Mouse (Mus musculus) midbrain, embryonic 16.5 days (tissue): Measurements from ENCODE around the gene Olfr131. TPM values are rescaled to one million over a fixed set of nuclear protein-coding genes. Genes with fewer than 3 reads are reported as not detected.
"Not testable (repeated sequence)": the region's sequence is repeated elsewhere in the genome, so short reads cannot be mapped to it uniquely, and the experiment has no call there.

Experiments used
- ATAC-seq: fragments of 200-750 bp; cut with Nextera tagmentation; 2 replicates; pipeline ENCODE4 v1.8.0; 2017; ENCODE audit warnings: moderate TSS enrichment
- H3K27ac ChIP-seq: fragments of 300-500 bp; sonication (generic); 2 replicates; pipeline ENCODE4 v1.5.1; 2014; ENCODE audit warnings: mild to moderate bottlenecking, low read length, mixed read lengths
- H3K27me3 ChIP-seq: fragments of 300-500 bp; sonication (generic); 2 replicates; pipeline ENCODE4 v1.6.1; 2014; ENCODE audit warnings: low read depth, low read length, mixed read lengths; ENCODE audit not compliant: control insufficient read depth, insufficient read depth
- H3K36me3 ChIP-seq: fragments of 300-500 bp; sonication (generic); 2 replicates; pipeline ENCODE4 v1.6.1; 2014; ENCODE audit warnings: mild to moderate bottlenecking, low read length, moderate library complexity, mixed read lengths; ENCODE audit not compliant: control insufficient read depth, insufficient read depth
- H3K4me1 ChIP-seq: fragments of 300-500 bp; sonication (generic); 2 replicates; pipeline ENCODE4 v1.6.1; 2014; ENCODE audit warnings: mild to moderate bottlenecking, low read length, mixed read lengths; ENCODE audit not compliant: control insufficient read depth, insufficient read depth
- H3K4me2 ChIP-seq: fragments of 300-500 bp; sonication (generic); 2 replicates; pipeline ENCODE4 v1.6.1; 2014; ENCODE audit warnings: mild to moderate bottlenecking, low read length, mixed read lengths
- H3K4me3 ChIP-seq: fragments of 300-500 bp; sonication (generic); 2 replicates; pipeline ENCODE4 v1.5.1; 2014; ENCODE audit warnings: low read depth, mild to moderate bottlenecking, low read length, moderate library complexity, mixed read lengths
- H3K9ac ChIP-seq: fragments of 300-500 bp; sonication (generic); 2 replicates; pipeline ENCODE4 v1.6.1; 2014; ENCODE audit warnings: low read depth, low read length, mixed read lengths
- H3K9me3 ChIP-seq: fragments of 300-500 bp; sonication (generic); replicated peaks from 2 replicates; pipeline ENCODE4 v1.6.1; 2014; ENCODE audit warnings: mild to moderate bottlenecking, low read length, mixed read lengths; ENCODE audit not compliant: control insufficient read depth, poor library complexity, severe bottlenecking
- WGBS: fragments of 180-500 bp; shearing (Covaris S2); extraction: QIAGEN DNeasy Blood & Tissue Kit; methylation state at CpG from one replicate; pipeline ENCODE4 v1.1.7; 2014; 5-methylcytosine and 5-hydroxymethylcytosine counted together
- polyA plus RNA-seq: library from polyadenylated mRNA; unstranded; fragments of >200 nt; fragmentation: Nextera tagmentation; extraction: Ambion mirVana; gene quantifications from 2 replicates; pipeline ENCODE4 v1.2.1, GENCODE M21; 2015

Gene Olfr131
- not detected in 2 replicates for polyA plus RNA-seq

DNA sequence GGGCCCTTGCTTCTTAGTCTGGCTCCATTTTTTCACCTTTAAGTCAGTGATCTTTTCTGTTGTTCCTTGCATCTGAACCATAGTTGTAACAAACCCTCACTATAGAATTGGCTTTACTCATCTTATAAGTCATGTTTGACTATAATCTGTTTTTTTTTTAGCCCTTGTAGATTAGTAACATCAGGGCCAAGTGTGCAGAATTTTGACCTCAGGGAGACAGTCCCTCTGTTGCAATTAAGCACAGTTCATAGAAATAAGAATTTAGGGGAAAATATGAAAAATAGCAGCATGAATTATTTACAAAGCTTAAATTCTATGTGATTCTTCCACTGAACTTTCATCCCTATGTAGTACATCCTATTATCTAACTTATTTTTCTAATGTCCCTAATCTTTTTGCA, at the start of gene Olfr131:
TSS of gene Olfr131 (minus strand) at position 101 of the 400 bp plus-strand sequence.
- H3K27ac ChIP-seq: no peak within 1 kb of the TSS
- no peak for ATAC-seq
- H3K4me3 ChIP-seq: no peak within 1 kb of the TSS

DNA sequence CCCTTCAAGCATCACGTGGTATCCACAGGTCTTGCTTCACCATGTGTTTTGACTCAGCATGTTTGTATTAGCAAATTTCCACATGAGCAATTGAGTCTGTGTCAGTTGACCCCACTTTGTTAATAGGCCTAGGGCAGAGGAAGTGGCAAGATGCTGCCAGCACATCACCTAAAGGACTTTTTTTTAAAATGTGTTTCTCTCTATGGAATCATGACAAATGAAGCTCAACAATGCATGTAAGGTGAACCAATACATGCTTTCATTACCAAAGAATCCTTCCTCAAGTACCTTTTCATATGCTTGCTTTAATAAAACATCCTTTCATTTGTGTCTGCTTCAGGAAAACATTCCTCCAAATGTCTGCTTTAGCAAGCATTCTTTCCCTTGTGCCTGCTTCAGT, 45.9 kb upstream of the Olfr131 start, which contains the start of gene Olfr132:
TSS of gene Olfr132 (minus strand) at position 101 of the 400 bp plus-strand sequence.
- H3K4me2 ChIP-seq: no peak within 1 kb of the TSS
- H3K36me3 ChIP-seq: no peaks in the 10 kb centered on the region
- no peak within 1 kb of the TSS for H3K9ac ChIP-seq
- H3K9me3 ChIP-seq: no peaks in the 10 kb centered on the region
- no peak within 1 kb of the TSS for H3K4me3 ChIP-seq
- no peaks in the 10 kb centered on the region for H3K27me3 ChIP-seq
- no peak within 1 kb of the TSS for H3K27ac ChIP-seq
- no peaks in the 10 kb centered on the region for H3K4me1 ChIP-seq
- 68% methylated on average over 1 of the region's 1 CpGs for WGBS
- ATAC-seq: no peak

More for the DNA sequence above, at the start of gene Olfr131:
- H3K27me3 ChIP-seq: no peaks in the 10 kb centered on the region
- no peaks in the 10 kb centered on the region for H3K36me3 ChIP-seq
- no peaks in the 10 kb centered on the region for H3K4me1 ChIP-seq
- no peak within 1 kb of the TSS for H3K4me2 ChIP-seq
- no peaks in the 10 kb centered on the region for H3K9me3 ChIP-seq
- no peak within 1 kb of the TSS for H3K9ac ChIP-seq

GRCm38 (mm10) chr17:38125371-38125770, 36.9 kb upstream of the Olfr131 start:
- not testable (repeated sequence) for H3K4me3 ChIP-seq, H3K36me3 ChIP-seq, H3K27ac ChIP-seq, H3K4me1 ChIP-seq, H3K4me2 ChIP-seq, H3K27me3 ChIP-seq, H3K9me3 ChIP-seq, ATAC-seq, H3K9ac ChIP-seq
- WGBS: 58% methylated on average over 3 of the region's 3 CpGs

DNA sequence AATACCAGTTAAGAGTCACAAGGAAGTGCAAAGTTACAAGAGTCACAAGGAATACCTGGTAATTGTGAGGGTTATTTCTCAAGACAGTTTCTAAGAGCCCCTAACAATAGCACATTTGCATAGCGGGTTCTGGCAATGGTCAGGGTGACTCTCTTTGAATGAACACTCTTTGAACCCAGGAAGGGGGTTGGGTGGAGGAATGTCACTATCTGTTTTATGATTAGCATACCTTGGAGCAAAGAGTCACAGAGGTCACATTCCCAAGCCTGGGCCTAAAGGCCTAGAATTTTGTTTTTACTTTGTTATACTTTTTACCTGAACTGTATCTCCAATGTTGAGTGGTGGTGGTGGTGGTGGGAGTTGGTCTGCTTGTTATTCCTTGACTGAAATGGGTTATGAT, 35.7 kb upstream of the Olfr131 start:
- H3K9ac ChIP-seq, H3K36me3 ChIP-seq, H3K27me3 ChIP-seq, H3K9me3 ChIP-seq, H3K4me2 ChIP-seq, H3K4me1 ChIP-seq, ATAC-seq, H3K27ac ChIP-seq, H3K4me3 ChIP-seq: not testable (repeated sequence)
- WGBS: 86% methylated on average over 1 of the region's 1 CpGs

DNA sequence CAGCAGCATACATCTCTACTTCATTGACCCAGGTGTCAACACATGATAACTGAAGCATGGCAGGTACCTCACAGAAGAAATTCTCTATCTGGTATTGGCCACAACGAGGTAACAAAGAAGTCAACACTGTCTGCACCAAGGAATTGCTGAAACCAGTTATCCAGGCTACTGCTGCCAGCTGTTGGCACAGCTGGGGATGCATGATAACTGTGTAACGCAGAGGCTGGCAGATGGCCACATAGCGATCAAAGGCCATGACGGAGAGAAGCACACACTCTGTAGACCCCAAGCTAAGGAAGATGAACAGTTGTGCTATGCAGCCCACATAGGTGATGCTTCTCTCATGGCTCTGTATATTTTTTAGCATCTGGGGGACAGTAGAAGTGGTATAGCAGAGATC, 6.1 kb downstream of the Olfr131 start:
- Histone ChIP-seq H3K4me3 (no peak overlapping the region), H3K4me2 (no peak overlapping the region), H3K27me3 (no peaks in the 10 kb centered on the region), H3K36me3 (no peaks in the 10 kb centered on the region), H3K9me3 (0 out of 2 replicates have a peak, but pooled peaks cover 2% of the 10 kb centered on the region), H3K27ac (no peak overlapping the region), H3K9ac (no peak overlapping the region), H3K4me1 (no peaks in the 10 kb centered on the region)
- ATAC-seq: no peak
- 94% methylated on average over 4 of the region's 4 CpGs for WGBS

GRCm38 (mm10) chr17:38063621-38064020, 24.9 kb downstream of the Olfr131 start, which contains the start of gene Olfr130:
Gene Olfr130, plus strand, starts transcription at chr17:38063921.
- no peak within 1 kb of the TSS for H3K4me2 ChIP-seq
- 82% methylated on average over 1 of the region's 1 CpGs for WGBS
- H3K4me3 ChIP-seq: no peak within 1 kb of the TSS
- H3K27me3 ChIP-seq: no peaks in the 10 kb centered on the region
- H3K36me3 ChIP-seq: no peaks in the 10 kb centered on the region
- no peak within 1 kb of the TSS for H3K9ac ChIP-seq
- no peak within 1 kb of the TSS for H3K27ac ChIP-seq
- H3K4me1 ChIP-seq: no peaks in the 10 kb centered on the region
- H3K9me3 ChIP-seq: no peaks in the 10 kb centered on the region
- ATAC-seq: no peak

- Histone ChIP-seq H3K9ac (no peak within 1 kb of the TSS), H3K4me3 (no peak within 1 kb of the TSS), H3K4me1 (no peaks in the 10 kb centered on the region), H3K36me3 (no peaks in the 10 kb centered on the region), H3K4me2 (no peak within 1 kb of the TSS), H3K9me3 (no peaks in the 10 kb centered on the region), H3K27ac (no peak within 1 kb of the TSS), H3K27me3 (no peaks in the 10 kb centered on the region)
- ATAC-seq: no peak
- WGBS: 74% methylated on average over 1 of the region's 1 CpGs
Observed at GRCm38 (mm10) chr17:38059979-38060378, 28.5 kb downstream of the Olfr131 start, which contains the start of gene Olfr129. Gene Olfr129, minus strand, starts transcription at chr17:38060079.

Other genes starting within 250 kb of the Olfr131 start
- not detected in 2 replicates for gene Olfr126, start 241.2 kb downstream of the Olfr131 start, polyA plus RNA-seq
- not detected in 2 replicates for gene Olfr127, start 188.3 kb downstream of the Olfr131 start, polyA plus RNA-seq
- gene Olfr128, start 168.1 kb downstream of the Olfr131 start, polyA plus RNA-seq: not detected in 2 replicates
- not detected in 2 replicates for gene Olfr761, start 135.6 kb downstream of the Olfr131 start, polyA plus RNA-seq
- gene Olfr129, start 28.6 kb downstream of the Olfr131 start, polyA plus RNA-seq: not detected in 2 replicates
- not detected in 2 replicates for gene Olfr130, start 24.8 kb downstream of the Olfr131 start, polyA plus RNA-seq
- not detected in 2 replicates for gene Olfr132, start 45.8 kb upstream of the Olfr131 start, polyA plus RNA-seq
- not detected in 2 replicates for gene Olfr133, start 56.6 kb upstream of the Olfr131 start, polyA plus RNA-seq
- not detected in 2 replicates for gene Olfr134, start 82.7 kb upstream of the Olfr131 start, polyA plus RNA-seq
- not detected in 2 replicates for gene Olfr135, start 115.6 kb upstream of the Olfr131 start, polyA plus RNA-seq
- gene Olfr138, start 172.3 kb upstream of the Olfr131 start, polyA plus RNA-seq: not detected in 2 replicates
- not detected in 2 replicates for gene Olfr137, start 218.9 kb upstream of the Olfr131 start, polyA plus RNA-seq
- not detected in 2 replicates for gene Olfr136, start 241.1 kb upstream of the Olfr131 start, polyA plus RNA-seq